In the genomic region with DNA sequence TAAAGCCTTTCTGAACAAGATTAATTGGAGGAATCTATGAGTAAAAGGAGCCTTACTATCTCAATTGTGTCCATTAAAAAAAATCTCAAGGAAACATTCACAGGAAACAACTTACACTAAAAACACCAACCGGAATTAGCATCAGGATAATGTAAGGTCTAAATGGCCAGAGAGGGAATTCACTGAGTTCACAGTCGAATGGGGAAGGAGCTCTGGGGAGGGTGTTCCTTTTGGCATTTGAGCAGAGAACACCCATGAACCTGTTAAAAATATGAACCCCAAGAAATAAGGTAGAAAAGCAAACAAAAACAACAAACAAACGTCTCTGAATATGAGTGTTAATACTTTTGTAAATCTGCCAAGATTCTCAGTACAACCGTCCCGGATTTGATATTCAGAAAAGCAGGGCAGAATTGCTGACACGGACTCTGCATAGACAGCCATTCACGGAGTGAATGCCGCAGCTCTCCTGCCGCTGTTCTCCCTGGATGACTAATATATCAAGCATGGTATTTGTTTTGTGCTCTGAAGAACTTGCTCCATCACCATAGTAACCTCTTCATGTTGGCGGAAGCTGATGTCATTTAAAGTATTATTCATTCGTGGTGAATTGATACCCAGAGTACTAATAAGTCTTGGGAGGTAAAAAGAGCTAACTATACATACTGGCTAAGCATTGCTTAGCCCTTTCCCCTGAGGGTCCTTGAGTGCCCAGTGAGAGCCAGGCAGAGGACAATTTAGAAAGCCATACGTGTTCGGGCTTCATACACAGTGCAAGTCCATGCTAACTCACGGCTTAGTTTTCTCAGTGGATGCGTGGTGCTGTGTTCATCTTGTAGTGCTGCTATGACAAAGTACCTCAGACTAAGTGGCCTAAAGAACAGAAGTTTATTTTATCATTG, we compare ENCODE assay signal across 12 mouse cellular contexts. TPM values are rescaled to one million over a fixed set of nuclear protein-coding genes. Genes with fewer than 3 reads are reported as not detected.
DNase-seq lines count a peak whose midpoint lies in the region; ATAC-seq lines count a peak whose summit lies in the region.
"Had no signal": no experiment of that assay in that cellular context is flagged by ENCODE, and none has a peak within 500 bp of the region (broad histone marks: within the 10 kb centered on the region; RNA-seq: fewer than 3 reads in every experiment).

No protein-coding gene starts in this region.

- H3K9me3 ChIP-seq in midbrain, embryonic 13.5 days = peaks cover 3% of the 10 kb centered on the region; the same call in 1 of the 2 replicates
- no peaks in the 10 kb centered on the region for H3K9me3 ChIP-seq in midbrain, embryonic 11.5 days (ENCODE audit: control insufficient read depth, low read length)
- H3K9me3 ChIP-seq in forebrain, embryonic 14.5 days (replicated peaks; ENCODE audit: control insufficient read depth, low read length) = no peaks in the 10 kb centered on the region
- H3K9me3 ChIP-seq in neural tube, embryonic 14.5 days (ENCODE audit: control insufficient read depth, low read length) = no peaks in the 10 kb centered on the region

- H3K27ac ChIP-seq in midbrain, embryonic 13.5 days = no peak overlapping the region
- H3K27ac ChIP-seq in midbrain, embryonic 11.5 days (ENCODE audit: low read depth, low read length) = no peak overlapping the region
- no peak overlapping the region for H3K27ac ChIP-seq in forebrain, embryonic 14.5 days (ENCODE audit: low read depth, low read length)
- H3K27ac ChIP-seq in neural tube, embryonic 14.5 days (ENCODE audit: low read depth, low read length) = no peak overlapping the region; the same call in 1 of the 2 replicates

- no peak overlapping the region for H3K4me3 ChIP-seq in midbrain, embryonic 13.5 days (replicated peaks)
- no peak overlapping the region for H3K4me3 ChIP-seq in midbrain, embryonic 11.5 days (ENCODE audit: low read depth, low read length)
- H3K4me3 ChIP-seq in forebrain, embryonic 14.5 days (ENCODE audit: low read depth, low read length) = no peak overlapping the region
- H3K4me3 ChIP-seq in neural tube, embryonic 14.5 days (ENCODE audit: low read depth, low read length) = no peak overlapping the region
- H3K4me3 ChIP-seq: myocyte had no signal

- H3K9ac ChIP-seq in midbrain, embryonic 13.5 days (replicated peaks) = no peak overlapping the region
- no peak overlapping the region for H3K9ac ChIP-seq in midbrain, embryonic 11.5 days (ENCODE audit: low read length)
- H3K9ac ChIP-seq in forebrain, embryonic 14.5 days (ENCODE audit: low read length) = no peak overlapping the region
- no peak overlapping the region for H3K9ac ChIP-seq in neural tube, embryonic 14.5 days (replicated peaks; ENCODE audit: low read depth, low read length)

- DNase-seq in midbrain, embryonic 11.5 days (ENCODE audit: low spot score, missing footprints) = no peak
- peak; percentile 78 for DNase-seq in forebrain, embryonic 14.5 days (ENCODE audit: low spot score)
- peak; percentile 49 for DNase-seq in layer of hippocampus, adult 9-10 months (ENCODE audit: low spot score)
- DNase-seq in urinary bladder, adult 2 months (ENCODE audit: low spot score) = no peak
- DNase-seq in cerebellum, adult 18-20 months = no peak
- no peak for DNase-seq in embryo, embryonic 11 days
- DNase-seq: gastrocnemius, postnatal 25 days had no signal

- peaks cover 11% of the 10 kb centered on the region for H3K4me1 ChIP-seq in midbrain, embryonic 13.5 days (replicated peaks)
- H3K4me1 ChIP-seq in midbrain, embryonic 11.5 days (ENCODE audit: control insufficient read depth, insufficient read depth, low read length) = no peaks in the 10 kb centered on the region
- peaks cover 6% of the 10 kb centered on the region for H3K4me1 ChIP-seq in forebrain, embryonic 14.5 days (ENCODE audit: control insufficient read depth, insufficient read depth, low read length)
- no peaks in the 10 kb centered on the region for H3K4me1 ChIP-seq in neural tube, embryonic 14.5 days (ENCODE audit: control insufficient read depth, insufficient read depth, low read length)

- H3K36me3 ChIP-seq in midbrain, embryonic 13.5 days = no peaks in the 10 kb centered on the region
- no peaks in the 10 kb centered on the region for H3K36me3 ChIP-seq in midbrain, embryonic 11.5 days (ENCODE audit: control insufficient read depth, insufficient read depth, low read length)
- no peaks in the 10 kb centered on the region for H3K36me3 ChIP-seq in forebrain, embryonic 14.5 days (ENCODE audit: control insufficient read depth, insufficient read depth, low read length)
- H3K36me3 ChIP-seq in neural tube, embryonic 14.5 days (ENCODE audit: control insufficient read depth, insufficient read depth, low read length) = no peaks in the 10 kb centered on the region

- 39% methylated on average over 15 of the region's 15 CpGs for WGBS in midbrain, embryonic 13.5 days
- WGBS in midbrain, embryonic 11.5 days = 63% methylated on average over 15 of the region's 15 CpGs
- WGBS in forebrain, embryonic 14.5 days = 23% methylated on average over 15 of the region's 15 CpGs
- WGBS in neural tube, embryonic 14.5 days = 28% methylated on average over 15 of the region's 15 CpGs

- ATAC-seq in midbrain, embryonic 13.5 days = peak; percentile 76; the same call in 1 of the 2 replicates
- no peak for ATAC-seq in midbrain, embryonic 11.5 days (ENCODE audit: low FRiP score)
- ATAC-seq in forebrain, embryonic 14.5 days = peak; percentile 94
- ATAC-seq in neural tube, embryonic 14.5 days (ENCODE audit: low read depth) = peak; percentile 41; the same call in 1 of the 2 replicates
- ATAC-seq: intestine, embryonic 16.5 days had no signal

- H3K27me3 ChIP-seq in midbrain, embryonic 13.5 days = no peaks in the 10 kb centered on the region
- H3K27me3 ChIP-seq in midbrain, embryonic 11.5 days (ENCODE audit: control insufficient read depth, insufficient read depth, low read length) = no peaks in the 10 kb centered on the region
- H3K27me3 ChIP-seq in forebrain, embryonic 14.5 days (replicated peaks; ENCODE audit: control insufficient read depth, insufficient read depth, low read length) = no peaks in the 10 kb centered on the region
- no peaks in the 10 kb centered on the region for H3K27me3 ChIP-seq in neural tube, embryonic 14.5 days (ENCODE audit: control insufficient read depth, insufficient read depth, low read length)

- H3K4me2 ChIP-seq in midbrain, embryonic 13.5 days (replicated peaks) = peak overlapping the region; percentile 2; the same call in 1 of the 2 replicates
- H3K4me2 ChIP-seq in midbrain, embryonic 11.5 days = no peak overlapping the region
- peak overlapping the region; percentile 4; the same call in 1 of the 2 replicates for H3K4me2 ChIP-seq in forebrain, embryonic 14.5 days (ENCODE audit: low read length)
- no peak overlapping the region for H3K4me2 ChIP-seq in neural tube, embryonic 14.5 days (ENCODE audit: low read depth, low read length)

RNA-seq across cellular contexts. Expression of a gene that starts 22.9 kb away (rescaled TPM):
- 4.0 and 5.2 TPM in 2 replicates for polyA plus RNA-seq in midbrain, embryonic 13.5 days (2015; fragmentation: Nextera tagmentation; extraction: Ambion mirVana)
- 2.7 and 3.0 TPM in 2 replicates for polyA plus RNA-seq in midbrain, embryonic 11.5 days (2014; fragmentation: Nextera tagmentation; extraction: Ambion mirVana)
- 2.0 and 5.4 TPM in 2 replicates for polyA plus RNA-seq in forebrain, embryonic 14.5 days (2014; fragmentation: Nextera tagmentation; extraction: Ambion mirVana)
- polyA plus RNA-seq in neural tube, embryonic 14.5 days (2014; fragmentation: Nextera tagmentation; extraction: Ambion mirVana) = 5.0 and 11.8 TPM in 2 replicates
- polyA plus RNA-seq in urinary bladder, adult 2 months (2012; rRNA removed) = 0.10 and 0.15 TPM in 2 replicates
- polyA plus RNA-seq: liver, adult 2 months had no signal

Comparison
In these comparisons a context has a peak if more than half of its experiments do, and no peak if none do; other contexts are left out.
1. H3K4me2 ChIP-seq: peak in midbrain, embryonic 13.5 days (single experiment) and forebrain, embryonic 14.5 days (single experiment); none in midbrain, embryonic 11.5 days (single experiment) and neural tube, embryonic 14.5 days (single experiment).
2. DNase-seq: peak in forebrain, embryonic 14.5 days (single experiment) and layer of hippocampus, adult 9-10 months (single experiment); none in midbrain, embryonic 11.5 days (single experiment), urinary bladder, adult 2 months (single experiment), cerebellum, adult 18-20 months (0 of 2) and embryo, embryonic 11 days (single experiment).